Mouse (Mus musculus): ENCODE data around the gene Gm11027. TPM values are rescaled to one million over a fixed set of nuclear protein-coding genes. Genes with fewer than 3 reads are reported as not detected.

Gm11027 gene
- polyA plus RNA-seq, 1 experiment from 2014 or later = not detected

DNA sequence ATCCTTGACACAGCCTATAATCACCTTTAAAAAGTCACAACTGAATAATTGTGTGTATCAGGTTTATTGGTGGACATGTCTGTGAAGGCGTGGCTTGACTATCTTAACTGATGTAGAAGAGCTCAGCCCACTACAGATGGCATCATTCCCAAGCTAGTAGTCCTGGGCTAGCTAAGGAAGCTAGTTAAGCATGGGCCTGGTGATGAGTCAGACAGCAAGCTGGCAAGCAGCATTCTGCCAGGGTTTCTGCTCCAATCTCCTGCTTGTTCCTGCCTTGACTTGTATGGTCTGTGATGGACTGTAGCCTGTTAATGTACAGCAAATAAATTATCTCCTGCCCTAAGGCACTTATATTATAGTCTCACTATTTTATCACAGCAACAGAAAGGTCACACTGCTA lies 30.6 kb upstream of the Gm11027 start:
- H3K9ac ChIP-seq (ENCODE audit: low read length) = no peak overlapping the region
- no peak overlapping the region for H3K4me3 ChIP-seq (ENCODE audit: low read length)
- no peaks in the 10 kb centered on the region for H3K4me1 ChIP-seq (replicated peaks; ENCODE audit: control insufficient read depth, insufficient read depth, low read length)
- no peak overlapping the region for H3K27ac ChIP-seq (ENCODE audit: low read length)
- H3K9me3 ChIP-seq (ENCODE audit: control insufficient read depth, low read length) = no peaks in the 10 kb centered on the region
- H3K36me3 ChIP-seq (ENCODE audit: control insufficient read depth, insufficient read depth, low read length) = peaks cover 4% of the 10 kb centered on the region
- ATAC-seq (ENCODE audit: low read depth) = no peak
- no peak overlapping the region for H3K4me2 ChIP-seq (ENCODE audit: low read depth, low read length)
- 71% methylated on average over 1 of the region's 1 CpGs for WGBS
- no peaks in the 10 kb centered on the region for H3K27me3 ChIP-seq (ENCODE audit: control insufficient read depth, insufficient read depth, low read depth, low read length)

DNA sequence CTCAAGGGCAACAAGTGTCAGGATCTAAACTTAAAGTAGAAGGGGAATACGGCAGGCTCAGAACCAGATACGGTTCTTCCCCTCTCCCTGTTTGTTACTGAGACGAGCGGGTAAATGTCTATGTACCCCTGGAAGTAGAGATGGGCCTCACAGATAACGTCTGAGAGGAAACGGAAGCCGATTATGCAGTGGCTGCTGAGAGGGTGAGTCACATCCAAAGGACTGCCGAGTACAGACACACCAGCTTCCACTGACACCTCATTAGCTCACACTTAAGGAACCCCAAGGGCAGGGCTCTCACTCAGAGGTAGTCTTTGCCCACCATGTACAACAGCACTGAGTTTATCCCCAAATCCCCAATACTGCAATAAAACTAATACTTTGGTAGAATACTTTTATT lies 20.5 kb upstream of the Gm11027 start:
- H3K27me3 ChIP-seq (ENCODE audit: control insufficient read depth, insufficient read depth, low read depth, low read length) = no peaks in the 10 kb centered on the region
- 35% methylated on average over 8 of the region's 8 CpGs for WGBS
- H3K4me1 ChIP-seq (replicated peaks; ENCODE audit: control insufficient read depth, insufficient read depth, low read length) = no peaks in the 10 kb centered on the region
- H3K36me3 ChIP-seq (ENCODE audit: control insufficient read depth, insufficient read depth, low read length) = peaks cover 6% of the 10 kb centered on the region; the same call in 1 of the 2 replicates
- H3K9ac ChIP-seq (ENCODE audit: low read length) = no peak overlapping the region
- H3K4me3 ChIP-seq (ENCODE audit: low read length) = no peak overlapping the region
- H3K27ac ChIP-seq (ENCODE audit: low read length) = no peak overlapping the region
- no peak for ATAC-seq (ENCODE audit: low read depth)
- H3K9me3 ChIP-seq (ENCODE audit: control insufficient read depth, low read length) = no peaks in the 10 kb centered on the region
- H3K4me2 ChIP-seq (ENCODE audit: low read depth, low read length) = no peak overlapping the region

DNA sequence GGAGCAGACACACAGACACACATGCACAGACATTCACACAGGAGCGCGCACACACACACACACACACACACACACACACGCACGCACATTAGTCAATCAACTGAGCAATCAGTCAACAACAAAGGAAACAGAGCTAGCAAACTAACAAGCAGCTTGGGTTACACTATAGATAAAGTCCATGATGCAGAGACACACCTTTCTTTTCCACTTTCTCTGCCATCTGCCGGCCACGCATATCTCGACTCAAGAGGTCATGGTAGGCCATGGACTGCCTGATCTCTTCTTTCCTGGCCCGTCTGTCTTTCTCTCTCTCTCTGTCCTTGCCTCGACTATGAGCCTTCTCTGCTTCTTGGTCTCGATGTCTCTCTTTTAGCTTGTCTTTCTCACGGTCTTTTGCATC lies 19.6 kb upstream of the Gm11027 start:
- no peaks in the 10 kb centered on the region for H3K4me1 ChIP-seq (replicated peaks; ENCODE audit: control insufficient read depth, insufficient read depth, low read length)
- H3K36me3 ChIP-seq (ENCODE audit: control insufficient read depth, insufficient read depth, low read length) = peaks cover 6% of the 10 kb centered on the region; the same call in 1 of the 2 replicates
- WGBS = 88% methylated on average over 11 of the region's 11 CpGs
- ATAC-seq (ENCODE audit: low read depth) = no peak
- no peaks in the 10 kb centered on the region for H3K27me3 ChIP-seq (ENCODE audit: control insufficient read depth, insufficient read depth, low read depth, low read length)
- H3K4me2 ChIP-seq (ENCODE audit: low read depth, low read length) = no peak overlapping the region
- H3K9me3 ChIP-seq (ENCODE audit: control insufficient read depth, low read length) = no peaks in the 10 kb centered on the region
- no peak overlapping the region for H3K9ac ChIP-seq (ENCODE audit: low read length)
- H3K27ac ChIP-seq (ENCODE audit: low read length) = no peak overlapping the region
- H3K4me3 ChIP-seq (ENCODE audit: low read length) = no peak overlapping the region

DNA sequence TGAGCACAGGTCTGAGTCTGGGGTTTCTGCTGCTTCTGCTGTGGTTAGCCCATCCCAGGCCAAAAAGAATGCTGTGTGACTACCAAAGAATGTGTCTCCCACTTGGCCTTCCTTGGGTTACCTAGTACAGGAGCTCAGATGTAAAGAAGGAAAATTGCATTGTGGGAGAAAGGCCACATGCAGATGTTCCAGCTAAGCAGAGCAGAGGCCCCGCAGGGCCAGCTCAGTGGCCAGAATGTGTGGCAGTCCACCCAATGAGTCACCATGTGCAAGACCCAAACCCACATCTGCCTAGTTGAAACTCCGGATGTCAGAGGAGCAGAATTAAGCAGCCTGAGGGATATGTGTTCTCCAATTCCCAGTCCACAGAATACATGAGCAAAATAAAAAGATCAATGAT lies 16.9 kb upstream of the Gm11027 start:
- no peaks in the 10 kb centered on the region for H3K27me3 ChIP-seq (ENCODE audit: control insufficient read depth, insufficient read depth, low read depth, low read length)
- H3K4me1 ChIP-seq (replicated peaks; ENCODE audit: control insufficient read depth, insufficient read depth, low read length) = no peaks in the 10 kb centered on the region
- no peak overlapping the region for H3K9ac ChIP-seq (ENCODE audit: low read length)
- no peak overlapping the region for H3K4me2 ChIP-seq (ENCODE audit: low read depth, low read length)
- H3K27ac ChIP-seq (ENCODE audit: low read length) = no peak overlapping the region
- 86% methylated on average over 2 of the region's 2 CpGs for WGBS
- ATAC-seq (ENCODE audit: low read depth) = no peak
- peaks cover 2% of the 10 kb centered on the region; the same call in 1 of the 2 replicates for H3K36me3 ChIP-seq (ENCODE audit: control insufficient read depth, insufficient read depth, low read length)
- no peak overlapping the region for H3K4me3 ChIP-seq (ENCODE audit: low read length)
- no peaks in the 10 kb centered on the region for H3K9me3 ChIP-seq (ENCODE audit: control insufficient read depth, low read length)

DNA sequence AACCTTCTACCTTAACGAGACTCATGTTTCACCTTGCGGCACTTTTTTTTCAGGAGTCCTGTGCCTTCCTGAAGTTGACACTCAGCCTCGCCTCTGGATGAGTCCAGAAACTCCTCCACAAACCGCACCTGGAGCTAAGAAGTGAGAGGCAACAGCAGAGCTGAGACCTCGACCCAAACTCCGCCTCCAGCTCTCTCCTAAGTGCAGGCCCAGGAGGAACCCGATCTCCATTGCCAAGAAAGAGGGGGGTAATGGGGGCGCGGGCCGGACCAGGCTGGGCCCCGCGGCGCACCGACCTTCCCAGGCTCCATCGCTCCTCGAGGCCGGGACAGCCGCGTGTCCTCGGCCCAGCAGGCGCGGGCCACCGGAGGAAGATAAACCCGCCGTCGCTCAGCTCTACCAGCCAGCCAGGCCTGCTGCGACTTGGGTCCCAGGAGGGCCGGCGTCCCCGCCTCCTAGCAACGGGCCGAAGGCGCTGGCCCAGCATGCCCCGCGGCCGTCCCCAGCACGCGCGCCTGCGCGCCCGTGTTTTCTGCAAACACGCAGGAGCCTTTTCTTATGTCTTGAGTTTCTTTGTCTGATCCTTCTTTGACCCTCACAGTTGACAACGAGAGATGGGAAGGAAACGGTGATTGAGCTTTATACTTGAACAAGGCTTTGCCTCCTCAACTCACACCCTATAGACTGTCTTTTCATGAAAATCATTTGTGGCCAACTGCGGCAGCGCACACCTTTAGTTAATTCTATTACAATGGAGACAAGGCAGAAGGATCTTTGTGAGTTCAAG lies 12.4 kb upstream of the Gm11027 start, which contains the start of gene Wdr60:
TSS of gene Wdr60 (minus strand) at position 468 of the 787 bp plus-strand sequence.
- WGBS = 4% methylated on average over 37 of the region's 47 CpGs

DNA sequence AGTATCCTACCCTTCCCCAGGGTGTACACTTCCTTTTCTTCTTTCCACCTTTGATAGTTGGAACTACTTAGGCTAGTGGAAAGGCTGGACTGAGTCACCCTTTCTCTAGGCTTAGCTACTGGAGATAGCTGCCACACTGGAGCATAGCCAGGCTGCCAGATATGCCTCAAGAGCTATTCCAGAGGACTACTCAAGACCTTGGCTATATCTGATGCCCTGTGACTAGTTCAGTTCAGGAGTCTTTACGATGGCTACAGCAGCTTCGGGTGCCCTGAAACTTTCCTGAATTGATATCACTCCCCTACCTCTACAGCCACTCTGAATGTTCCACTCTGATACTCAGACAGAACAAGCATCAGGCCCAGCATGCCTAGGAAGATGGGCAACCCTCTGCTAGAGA lies 10.4 kb upstream of the Gm11027 start:
- Histone ChIP-seq H3K9ac (ENCODE audit: low read length) (no peak overlapping the region), H3K4me3 (ENCODE audit: low read length) (no peak overlapping the region), H3K27me3 (ENCODE audit: control insufficient read depth, insufficient read depth, low read depth, low read length) (no peaks in the 10 kb centered on the region), H3K27ac (ENCODE audit: low read length) (no peak overlapping the region), H3K9me3 (ENCODE audit: control insufficient read depth, low read length) (no peaks in the 10 kb centered on the region), H3K36me3 (ENCODE audit: control insufficient read depth, insufficient read depth, low read length) (no peaks in the 10 kb centered on the region), H3K4me2 (ENCODE audit: low read depth, low read length) (no peak overlapping the region), H3K4me1 (replicated peaks; ENCODE audit: control insufficient read depth, insufficient read depth, low read length) (no peaks in the 10 kb centered on the region)
- ATAC-seq (ENCODE audit: low read depth) = no peak
- 87% methylated on average over 2 of the region's 2 CpGs for WGBS

More for the DNA sequence above, 12.4 kb upstream of the Gm11027 start, which contains the start of gene Wdr60:
- peak within 1 kb of the TSS; percentile 84 for H3K4me2 ChIP-seq (ENCODE audit: low read depth, low read length)
- H3K9ac ChIP-seq (ENCODE audit: low read length) = peak within 1 kb of the TSS; percentile 86
- H3K27me3 ChIP-seq (ENCODE audit: control insufficient read depth, insufficient read depth, low read depth, low read length) = no peaks in the 10 kb centered on the region
- no peaks in the 10 kb centered on the region for H3K4me1 ChIP-seq (replicated peaks; ENCODE audit: control insufficient read depth, insufficient read depth, low read length)
- H3K4me3 ChIP-seq (ENCODE audit: low read length) = peak within 1 kb of the TSS; percentile 82
- ATAC-seq (ENCODE audit: low read depth) = peak; percentile 100
- H3K36me3 ChIP-seq (ENCODE audit: control insufficient read depth, insufficient read depth, low read length) = no peaks in the 10 kb centered on the region
- peak within 1 kb of the TSS; percentile 79 for H3K27ac ChIP-seq (ENCODE audit: low read length)
- no peaks in the 10 kb centered on the region for H3K9me3 ChIP-seq (ENCODE audit: control insufficient read depth, low read length)

DNA sequence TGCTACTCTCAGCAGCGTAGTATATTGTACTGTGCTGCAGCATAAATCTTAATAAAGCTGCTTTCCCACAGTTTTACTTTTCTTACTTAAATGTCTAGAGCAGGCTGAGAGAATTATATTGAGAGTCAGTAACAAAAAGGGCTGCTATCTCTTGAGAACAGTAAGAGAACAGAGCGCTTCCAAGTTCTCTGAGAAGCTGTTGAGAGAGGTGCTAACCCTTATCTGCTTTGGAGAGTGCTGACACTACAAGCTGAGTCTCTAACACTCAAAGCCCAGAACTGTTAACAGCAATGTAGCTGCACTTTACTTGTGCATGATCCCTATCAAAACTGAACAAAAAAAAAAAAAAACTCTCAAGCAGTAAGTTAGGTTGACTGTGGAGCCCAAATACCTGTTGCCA lies 9.9 kb upstream of the Gm11027 start:
- no peaks in the 10 kb centered on the region for H3K27me3 ChIP-seq (ENCODE audit: control insufficient read depth, insufficient read depth, low read depth, low read length)
- 58% methylated on average over 2 of the region's 2 CpGs for WGBS

DNA sequence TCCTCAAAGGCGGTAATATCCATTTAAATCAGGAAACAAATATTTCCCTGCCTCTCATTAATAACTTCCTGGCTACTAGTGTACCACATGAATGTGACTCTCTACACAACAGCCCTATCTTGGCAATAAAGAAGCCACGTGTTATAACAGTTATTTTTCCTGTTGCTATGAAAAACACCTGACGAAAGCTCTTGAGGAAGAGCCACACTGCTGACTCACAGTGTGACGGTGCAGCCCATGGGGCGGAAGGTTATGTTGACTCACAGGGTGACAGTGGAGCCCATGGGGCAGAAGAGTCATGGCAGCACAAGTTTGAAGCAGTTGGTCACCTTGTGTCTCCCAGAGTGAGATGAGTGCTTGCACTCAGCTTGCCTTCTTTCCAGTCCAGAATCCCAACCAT lies 5.7 kb upstream of the Gm11027 start:
- Histone ChIP-seq H3K4me2 (ENCODE audit: low read depth, low read length) (no peak overlapping the region), H3K4me3 (ENCODE audit: low read length) (no peak overlapping the region), H3K4me1 (replicated peaks; ENCODE audit: control insufficient read depth, insufficient read depth, low read length) (no peaks in the 10 kb centered on the region), H3K36me3 (ENCODE audit: control insufficient read depth, insufficient read depth, low read length) (no peaks in the 10 kb centered on the region), H3K27ac (ENCODE audit: low read length) (no peak overlapping the region), H3K9me3 (ENCODE audit: control insufficient read depth, low read length) (no peaks in the 10 kb centered on the region), H3K9ac (ENCODE audit: low read length) (no peak overlapping the region), H3K27me3 (ENCODE audit: control insufficient read depth, insufficient read depth, low read depth, low read length) (no peaks in the 10 kb centered on the region)
- ATAC-seq (ENCODE audit: low read depth) = no peak
- 65% methylated on average over 5 of the region's 5 CpGs for whole genome bisulfite sequencing

More for the DNA sequence above, 9.9 kb upstream of the Gm11027 start:
- no peaks in the 10 kb centered on the region for H3K4me1 ChIP-seq (replicated peaks; ENCODE audit: control insufficient read depth, insufficient read depth, low read length)
- H3K27ac ChIP-seq (ENCODE audit: low read length) = no peak overlapping the region
- no peak overlapping the region for H3K9ac ChIP-seq (ENCODE audit: low read length)
- no peak for ATAC-seq (ENCODE audit: low read depth)
- H3K9me3 ChIP-seq (ENCODE audit: control insufficient read depth, low read length) = no peaks in the 10 kb centered on the region
- H3K4me3 ChIP-seq (ENCODE audit: low read length) = no peak overlapping the region
- no peak overlapping the region for H3K4me2 ChIP-seq (ENCODE audit: low read depth, low read length)
- H3K36me3 ChIP-seq (ENCODE audit: control insufficient read depth, insufficient read depth, low read length) = no peaks in the 10 kb centered on the region

DNA sequence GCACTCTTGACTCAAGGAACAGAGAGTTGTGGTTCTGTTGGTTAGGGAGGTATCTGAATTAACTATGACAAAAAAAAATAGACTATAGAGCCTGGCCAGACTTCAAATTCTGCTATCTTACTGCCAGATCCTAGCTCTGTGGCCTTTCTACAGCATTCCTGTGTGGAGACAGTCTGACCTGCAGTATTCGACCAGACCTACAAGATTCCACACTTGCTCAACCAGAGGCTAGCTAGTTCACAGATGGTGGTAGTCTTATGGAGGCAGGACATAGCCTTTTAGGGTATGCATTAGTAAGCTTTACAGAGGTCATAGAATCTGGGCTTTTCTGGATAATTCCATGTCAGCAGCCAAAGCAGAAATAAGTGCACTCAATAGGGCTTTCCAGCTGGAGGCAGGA lies 4.6 kb upstream of the Gm11027 start:
- H3K27me3 ChIP-seq (ENCODE audit: control insufficient read depth, insufficient read depth, low read depth, low read length) = no peaks in the 10 kb centered on the region
- 74% methylated on average over 1 of the region's 1 CpGs for WGBS
- no peaks in the 10 kb centered on the region for H3K36me3 ChIP-seq (ENCODE audit: control insufficient read depth, insufficient read depth, low read length)
- H3K27ac ChIP-seq (ENCODE audit: low read length) = no peak overlapping the region
- no peaks in the 10 kb centered on the region for H3K4me1 ChIP-seq (replicated peaks; ENCODE audit: control insufficient read depth, insufficient read depth, low read length)
- H3K9ac ChIP-seq (ENCODE audit: low read length) = no peak overlapping the region
- no peaks in the 10 kb centered on the region for H3K9me3 ChIP-seq (ENCODE audit: control insufficient read depth, low read length)
- no peak overlapping the region for H3K4me3 ChIP-seq (ENCODE audit: low read length)
- no peak for ATAC-seq (ENCODE audit: low read depth)
- no peak overlapping the region for H3K4me2 ChIP-seq (ENCODE audit: low read depth, low read length)
